Mouse (Mus musculus) G1E (cell line): ENCODE results near the gene Wdr24. TPM values are rescaled to one million over a fixed set of nuclear protein-coding genes. Genes with fewer than 3 reads are reported as not detected.

Experiments
- ATAC-seq: 2 replicates; pipeline ENCODE4 v1.8.0; 2016; ENCODE audit warnings: mild to moderate bottlenecking; ENCODE audit not compliant: insufficient number of reproducible peaks, poor library complexity, low FRiP score, severe bottlenecking; ENCODE audit errors: extremely low read depth
- DNase-seq: peaks from one replicate; pipeline ENCODE4 v3.0.0; 2012; ENCODE audit warnings: low spot score
- H3K27me3 ChIP-seq: 2 replicates; pipeline ENCODE4 v1.6.1; 2012; ENCODE audit warnings: mild to moderate bottlenecking, low read length, inconsistent platforms; ENCODE audit not compliant: insufficient read depth
- H3K36me3 ChIP-seq: replicated peaks from 2 replicates; pipeline ENCODE3; 2012; ENCODE audit warnings: mild to moderate bottlenecking, inconsistent platforms
- H3K4me1 ChIP-seq: 2 replicates; pipeline ENCODE4 v1.6.1; 2012; ENCODE audit warnings: low read depth, low read length, inconsistent platforms, mixed read lengths; ENCODE audit not compliant: insufficient read depth
- H3K4me3 ChIP-seq: 2 replicates; pipeline ENCODE4 v1.5.1; 2012; ENCODE audit warnings: low read depth, mild to moderate bottlenecking, inconsistent platforms, low read length, moderate library complexity, mixed read lengths
- H3K9me3 ChIP-seq: replicated peaks from 2 replicates; pipeline ENCODE4 v1.6.1; 2012; ENCODE audit warnings: inconsistent platforms
- CTCF ChIP-seq: IDR thresholded peaks from 2 replicates; pipeline ENCODE4 v1.5.1; 2012; ENCODE audit warnings: low read depth, low read length, inconsistent platforms, mixed read lengths
- GATA1 ChIP-seq: IDR thresholded peaks from 2 replicates; pipeline ENCODE4 v1.6.1; 2012; ENCODE audit warnings: borderline replicate concordance, low read length, inconsistent platforms, mixed read lengths
- GATA2 ChIP-seq: IDR thresholded peaks from 2 replicates; pipeline ENCODE4 v1.6.1; 2012; ENCODE audit warnings: low read depth, low read length, inconsistent platforms, borderline replicate concordance
- POLR2AphosphoS5 ChIP-seq: IDR thresholded peaks from 2 replicates; pipeline ENCODE4 v1.6.1; 2012; ENCODE audit warnings: low read depth, low read length, inconsistent platforms; ENCODE audit not compliant: insufficient replicate concordance
- TAL1 ChIP-seq: conservative IDR thresholded peaks from 2 replicates; pipeline ENCODE4 v1.6.1; 2012; ENCODE audit warnings: low read depth, low read length, inconsistent platforms, mixed read lengths
- polyA plus RNA-seq: library from polyadenylated mRNA; stranded (reverse); fragments of >175 nt; gene quantifications from 2 replicates; pipeline ENCODE4 v1.2.3, GENCODE M21; 2012
- total RNA-seq, 2 experiments: library from RNA; stranded (forward) in 1 of 2; stranded (reverse) in 1 of 2; fragments of 200-1000 nt in 1 of 2; fragments of >200 nt in 1 of 2; fragmentation: Nextera tagmentation in 1 of 2; gene quantifications; 2 replicates each; pipeline ENCODE4 v1.2.3; 2014 to 2017

The Wdr24 gene
- total and polyA plus RNA-seq, 3 experiments, result 8.6 to 23.5 (median 13.8) TPM

DNA sequence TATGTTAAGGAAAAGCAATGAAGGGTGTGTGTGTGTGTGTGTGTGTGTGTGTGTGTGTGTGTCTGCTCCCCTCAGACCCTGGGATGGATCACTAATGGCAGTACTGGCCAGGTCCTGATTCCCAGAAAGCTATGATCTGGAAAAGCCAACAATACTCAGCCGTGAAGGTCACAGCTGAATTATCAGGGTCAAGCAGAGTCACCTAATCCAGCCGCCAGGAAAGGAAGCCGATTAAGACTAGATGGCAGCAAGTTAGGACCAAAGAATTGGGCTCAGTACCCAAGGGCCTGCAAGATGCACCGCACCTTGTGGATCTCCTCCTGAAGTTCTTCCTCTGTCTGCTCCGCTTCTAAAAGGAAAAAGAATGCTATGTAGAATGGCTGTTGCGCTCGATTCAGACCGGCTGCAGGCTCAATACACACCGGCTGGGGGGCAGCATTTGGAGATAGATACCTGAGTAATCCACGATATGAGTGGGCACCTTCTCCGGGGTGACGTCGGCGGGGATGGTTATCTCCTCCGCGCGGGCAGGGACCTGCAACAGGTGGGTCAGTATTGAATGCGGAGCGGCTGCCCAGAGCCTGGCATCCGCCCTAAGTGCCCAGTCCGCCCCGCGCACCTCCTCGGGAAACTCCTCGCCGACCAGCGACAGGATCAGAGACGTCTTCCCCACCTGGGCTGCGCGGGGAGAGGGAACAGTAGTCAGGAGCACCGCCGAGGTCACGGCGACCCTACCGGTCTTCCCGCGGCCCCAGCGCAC is 20.4 kb downstream of the Wdr24 start:
- Histone ChIP-seq H3K4me3 (peak overlapping the region; percentile 87), H3K4me1 (peaks cover 67% of the 10 kb centered on the region), H3K36me3 (peaks cover 87% of the 10 kb centered on the region), H3K9me3 (no peaks in the 10 kb centered on the region), H3K27me3 (peaks cover 21% of the 10 kb centered on the region)
- no peak for TF ChIP-seq GATA1
- no peak for TF ChIP-seq TAL1
- TF ChIP-seq CTCF, result no peak
- no peak for TF ChIP-seq POLR2AphosphoS5
- no peak for TF ChIP-seq GATA2
- ATAC-seq, result no peak
- no peak for DNase-seq

DNA sequence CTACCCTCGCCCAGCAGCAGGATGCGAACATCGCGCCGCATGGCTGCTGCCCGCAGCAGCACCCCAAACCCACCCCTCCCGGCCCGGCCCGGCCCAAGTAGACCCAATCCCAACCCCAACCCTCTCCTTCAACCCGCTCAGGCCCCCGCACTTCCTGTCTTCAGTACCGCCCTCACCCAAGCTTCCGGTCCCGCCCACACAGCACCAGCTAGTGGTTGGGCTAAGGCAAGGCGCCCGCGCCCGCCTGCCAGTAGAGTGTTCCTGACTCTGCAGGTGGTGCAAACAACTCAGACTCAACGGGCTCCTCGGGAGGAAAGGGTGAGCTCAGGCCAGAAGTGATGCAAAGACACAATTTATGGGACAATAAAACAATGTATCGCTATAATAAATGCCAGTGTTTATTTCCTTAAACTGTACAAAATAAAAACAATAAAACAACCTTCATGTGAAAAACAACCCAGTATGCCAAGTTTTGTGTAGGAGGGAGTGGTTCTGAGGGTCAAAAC is 21.0 kb downstream of the Wdr24 start, which contains the start of gene Rhot2:
Gene Rhot2 (minus strand): TSS at position 456 of the 506 bp plus-strand sequence.
- Histone ChIP-seq H3K36me3 (peaks cover 87% of the 10 kb centered on the region), H3K4me1 (peaks cover 60% of the 10 kb centered on the region), H3K27me3 (peaks cover 28% of the 10 kb centered on the region), H3K9me3 (no peaks in the 10 kb centered on the region), H3K4me3 (peak within 1 kb of the TSS; percentile 87)
- ATAC-seq, result peak; percentile 91
- DNase-seq, result peak; percentile 93
- TF ChIP-seq GATA2 (no peak), POLR2AphosphoS5 (peak; percentile 10; the same call in 1 of the 2 replicates)

DNA sequence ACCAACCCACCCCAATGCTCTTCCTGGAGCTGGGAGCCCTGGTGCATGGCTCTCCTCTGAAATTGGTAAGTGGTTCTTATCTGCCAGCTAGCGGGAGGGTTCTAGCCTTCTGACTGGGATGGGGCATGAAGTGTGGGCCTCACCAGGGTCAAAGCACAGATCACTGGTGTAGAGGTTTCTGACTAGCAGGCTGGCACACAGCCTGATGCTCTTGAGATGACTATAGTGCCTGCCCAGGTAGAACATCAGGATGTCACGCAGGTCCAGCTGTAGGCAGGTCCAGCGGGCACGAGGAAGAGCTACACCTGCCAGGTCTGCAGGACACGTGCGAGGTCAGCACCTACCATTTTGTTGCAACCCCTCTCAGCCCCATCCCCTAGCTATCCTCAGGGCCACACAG is 36.8 kb downstream of the Wdr24 start:
- Histone ChIP-seq H3K9me3 (no peaks in the 10 kb centered on the region), H3K27me3 (peaks cover 9% of the 10 kb centered on the region; the same call in 1 of the 2 replicates), H3K4me1 (peaks cover 42% of the 10 kb centered on the region), H3K4me3 (peak overlapping the region; percentile 76; the same call in 1 of the 2 replicates), H3K36me3 (peaks cover 62% of the 10 kb centered on the region)
- ATAC-seq, result no peak
- DNase-seq, result no peak
- TF ChIP-seq TAL1 (no peak), GATA1 (no peak), POLR2AphosphoS5 (no peak), GATA2 (no peak), CTCF (no peak)

DNA sequence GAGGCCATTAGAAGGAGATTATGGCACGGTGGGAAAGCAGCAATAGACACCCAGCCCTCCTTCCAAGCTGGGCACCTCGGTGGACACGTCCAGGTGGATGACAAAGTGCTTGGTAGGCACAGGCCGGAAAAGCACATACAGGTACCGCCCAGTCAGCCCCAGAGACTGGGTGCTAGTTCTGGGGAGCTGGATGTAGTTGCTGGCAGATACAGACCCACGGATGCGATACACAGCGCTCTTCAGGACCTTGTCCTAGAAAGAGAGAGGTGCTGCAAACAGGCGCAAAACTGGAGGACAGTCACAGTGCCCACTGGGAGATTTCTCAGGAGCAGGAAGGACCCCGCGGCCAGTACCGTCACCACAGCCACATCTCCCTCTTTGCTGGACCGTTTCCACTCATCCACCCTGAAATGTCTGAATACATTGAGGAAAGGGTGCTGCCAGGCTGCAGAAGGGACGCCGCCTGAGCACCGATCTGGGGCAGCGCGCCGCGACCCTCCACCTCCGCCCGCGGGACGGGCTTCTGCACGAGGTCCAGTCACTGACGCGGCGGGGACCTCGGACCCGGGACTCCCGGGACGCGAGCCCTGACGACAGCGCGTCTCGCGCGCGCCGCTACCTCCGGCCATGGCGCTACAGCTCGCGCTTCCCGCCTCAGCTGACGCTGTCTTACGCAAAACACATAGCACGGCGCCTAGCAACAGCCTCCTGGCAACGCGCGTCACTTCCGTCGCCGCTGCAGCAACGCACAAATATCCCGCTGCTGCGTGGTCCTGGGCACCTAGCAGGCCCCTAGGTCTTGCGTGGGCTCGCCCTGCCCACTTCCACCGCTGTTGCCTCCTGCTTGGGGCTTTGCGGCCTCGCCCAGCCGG is 37.6 kb downstream of the Wdr24 start, which contains the start of gene Wdr90:
Gene Wdr90 (minus strand): TSS at position 670 of the 872 bp plus-strand sequence.
- peaks cover 40% of the 10 kb centered on the region for H3K4me1 ChIP-seq
- no peaks in the 10 kb centered on the region for H3K9me3 ChIP-seq
- peaks cover 4% of the 10 kb centered on the region; the same call in 1 of the 2 replicates for H3K27me3 ChIP-seq
- no peak for TF ChIP-seq CTCF
- no peak for TF ChIP-seq TAL1
- no peak for TF ChIP-seq GATA1
- TF ChIP-seq GATA2, result no peak
- ATAC-seq (peak; percentile 60), DNase-seq (peak; percentile 70)
- peaks cover 61% of the 10 kb centered on the region for H3K36me3 ChIP-seq
- peak within 1 kb of the TSS; percentile 76 for H3K4me3 ChIP-seq

DNA sequence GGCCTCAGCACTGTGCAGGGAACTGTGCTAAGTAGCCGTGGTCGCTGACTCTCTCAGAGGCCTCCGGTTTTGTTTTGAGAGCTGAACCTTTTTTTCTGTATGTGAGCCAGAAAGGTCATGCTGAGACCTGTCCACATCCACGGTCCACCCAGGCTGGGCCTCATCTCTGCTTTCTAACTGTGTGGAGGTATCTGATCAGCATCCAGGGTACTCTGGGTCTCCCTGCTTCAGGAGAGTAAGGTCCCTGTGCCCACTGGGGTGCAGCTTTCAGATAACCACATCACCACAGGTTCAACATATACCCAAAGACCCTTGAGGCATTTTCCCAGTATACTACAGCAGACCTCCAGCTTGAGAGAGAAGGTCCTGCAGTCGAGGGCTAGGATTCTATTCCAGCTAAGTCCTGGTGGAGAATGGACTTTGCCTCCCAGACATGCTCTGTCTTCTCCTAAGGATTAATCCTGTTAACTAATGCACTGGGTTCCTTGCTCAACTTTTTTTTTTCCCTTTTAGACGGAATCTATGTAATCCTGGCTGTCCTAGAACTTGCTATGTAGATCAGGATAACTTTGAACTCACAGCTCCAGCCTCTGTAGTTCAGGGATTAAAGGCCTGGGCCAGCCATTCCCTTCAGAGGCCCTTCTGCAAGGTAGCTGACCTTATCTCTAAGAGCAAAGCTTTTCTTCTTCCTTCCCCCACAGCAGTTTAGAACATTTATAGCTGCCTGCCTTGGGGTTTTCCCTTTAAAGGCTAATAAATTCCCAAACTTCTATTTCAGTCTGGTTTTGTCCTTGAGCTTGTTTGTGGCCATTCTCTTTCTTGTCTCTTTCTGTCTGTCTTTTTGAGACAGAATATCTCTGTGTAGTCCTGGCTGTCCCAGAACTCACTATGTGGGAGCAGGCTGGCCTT is 38.5 kb downstream of the Wdr24 start:
- no peak for TF ChIP-seq TAL1
- TF ChIP-seq GATA2, result no peak
- no peak for TF ChIP-seq GATA1
- TF ChIP-seq CTCF, result no peak
- no peak for TF ChIP-seq POLR2AphosphoS5
- DNase-seq (no peak), ATAC-seq (no peak)
- peaks cover 67% of the 10 kb centered on the region for H3K36me3 ChIP-seq
- peaks cover 4% of the 10 kb centered on the region; the same call in 1 of the 2 replicates for H3K27me3 ChIP-seq
- H3K4me1 ChIP-seq, result peaks cover 47% of the 10 kb centered on the region
- H3K4me3 ChIP-seq, result peak overlapping the region; percentile 76
- H3K9me3 ChIP-seq, result no peaks in the 10 kb centered on the region

DNA sequence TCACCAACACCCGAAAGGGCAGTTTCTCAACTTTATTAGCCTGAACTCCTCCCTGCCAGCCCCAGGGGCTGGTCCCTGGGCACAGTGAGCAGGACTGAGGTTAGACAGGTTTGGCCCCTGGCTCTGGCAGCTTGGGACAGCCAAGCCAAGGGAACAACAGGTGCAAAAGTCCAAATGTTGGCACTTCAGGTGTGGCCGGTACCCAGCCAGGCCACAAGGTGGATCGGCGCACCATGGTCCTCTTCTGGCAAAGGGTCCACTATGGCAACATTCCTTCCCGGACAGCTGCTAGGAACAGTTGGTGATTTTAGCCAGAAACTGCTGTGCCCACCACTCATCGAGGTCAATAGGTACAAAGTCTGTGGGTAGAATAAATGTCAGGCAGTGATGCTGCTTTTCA is 40.3 kb downstream of the Wdr24 start:
- Histone ChIP-seq H3K27me3 (peaks cover 4% of the 10 kb centered on the region), H3K4me1 (peaks cover 61% of the 10 kb centered on the region), H3K9me3 (no peaks in the 10 kb centered on the region), H3K4me3 (no peak overlapping the region), H3K36me3 (peaks cover 54% of the 10 kb centered on the region)
- DNase-seq, result no peak
- TF ChIP-seq POLR2AphosphoS5 (no peak), CTCF (no peak), TAL1 (no peak), GATA1 (no peak), GATA2 (no peak)
- ATAC-seq, result no peak
